Mouse (Mus musculus): Measurements from ENCODE around the gene Acad9. TPM values are rescaled to one million over a fixed set of nuclear protein-coding genes. Genes with fewer than 3 reads are reported as not detected.

Gene Acad9
- 85.2 and 86.0 TPM in 2 replicates for polyA plus RNA-seq (2014; fragmentation: Nextera tagmentation; extraction: Ambion mirVana)

DNA sequence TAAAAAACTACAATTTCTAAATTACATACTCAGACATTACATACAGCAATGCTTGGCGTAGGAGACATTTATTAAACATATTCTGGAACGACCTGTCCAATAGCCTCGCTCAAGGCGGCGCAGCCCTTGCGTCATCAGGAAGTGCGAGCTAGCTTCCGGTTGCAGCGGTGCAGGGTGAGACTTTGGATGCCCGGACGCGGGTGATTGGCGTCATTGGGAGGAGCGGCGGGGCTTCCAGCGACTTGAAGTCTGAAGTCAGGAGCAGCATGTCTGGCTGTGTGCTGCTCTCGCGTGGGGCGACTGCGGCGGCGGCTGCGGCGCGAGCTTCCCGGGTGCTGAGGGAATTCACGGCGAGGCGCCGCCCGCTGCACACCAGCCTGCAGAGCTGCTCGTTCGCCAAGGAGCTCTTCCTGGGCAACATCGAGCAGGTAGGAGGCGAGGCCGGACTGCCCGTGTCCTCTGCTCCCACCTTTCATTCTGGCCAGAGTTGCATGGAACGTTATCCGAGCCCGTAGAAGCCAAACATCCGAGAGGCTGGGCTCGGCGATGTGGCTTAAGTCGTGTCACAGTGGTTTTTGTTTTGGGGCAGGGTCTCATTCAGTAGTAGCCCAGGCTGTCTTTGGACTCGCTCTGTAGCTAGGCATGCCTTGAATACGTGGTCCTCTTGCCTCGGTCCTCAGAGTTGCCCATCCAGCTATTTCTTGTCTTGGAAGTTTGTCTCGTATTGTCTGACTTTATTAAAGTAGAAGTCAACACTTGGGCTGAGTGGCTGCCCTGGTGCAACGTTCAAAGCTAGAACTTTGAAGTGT lies at the start of gene Acad9:
Gene Acad9 (plus strand): TSS at position 137 of the 809 bp plus-strand sequence.
- Histone ChIP-seq H3K36me3 (ENCODE audit: control insufficient read depth, insufficient read depth, low read length) (peaks cover 15% of the 10 kb centered on the region), H3K4me1 (ENCODE audit: control insufficient read depth, insufficient read depth, low read length) (peaks cover 14% of the 10 kb centered on the region), H3K4me3 (ENCODE audit: low read depth, low read length) (peak within 1 kb of the TSS; percentile 92), H3K9me3 (ENCODE audit: control insufficient read depth, low read length) (no peaks in the 10 kb centered on the region), H3K27me3 (replicated peaks; ENCODE audit: control insufficient read depth, insufficient read depth, low read length) (0 out of 2 replicates have a peak, but pooled peaks cover 10% of the 10 kb centered on the region), H3K9ac (ENCODE audit: low read depth, low read length) (peak within 1 kb of the TSS; percentile 87), H3K27ac (replicated peaks; ENCODE audit: low read depth, low read length) (peak within 1 kb of the TSS; percentile 83), H3K4me2 (ENCODE audit: low read depth, low read length) (peak within 1 kb of the TSS; percentile 76)
- peak; percentile 99 for ATAC-seq (ENCODE audit: low read depth)
- WGBS: under 1% methylated on average over 42 of the region's 49 CpGs
- peak; percentile 98 for DNase-seq (ENCODE audit: low spot score)

DNA sequence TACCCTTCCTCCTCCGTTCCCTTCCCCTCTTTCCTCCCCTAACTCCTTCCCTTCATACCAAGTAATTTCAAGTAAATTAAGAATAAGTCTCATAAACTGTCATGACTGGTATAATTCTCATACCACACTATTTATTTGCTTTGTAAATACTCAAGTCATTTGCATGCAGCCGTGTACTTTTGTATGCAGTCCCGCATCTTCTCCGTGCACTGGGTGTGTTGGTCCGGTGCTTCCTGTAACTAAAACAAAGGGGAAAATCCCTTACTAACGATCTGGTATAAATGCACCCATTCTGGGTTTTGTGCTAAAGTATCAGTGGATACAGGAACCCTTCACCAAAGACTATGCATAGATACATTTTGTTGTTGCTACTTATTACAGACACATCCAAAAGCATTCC lies 40.0 kb upstream of the Acad9 start:
- H3K27me3 ChIP-seq (replicated peaks; ENCODE audit: control insufficient read depth, insufficient read depth, low read length): no peaks in the 10 kb centered on the region
- no peak overlapping the region for H3K4me2 ChIP-seq (ENCODE audit: low read depth, low read length)
- 84% methylated on average over 6 of the region's 6 CpGs for WGBS
- no peaks in the 10 kb centered on the region for H3K9me3 ChIP-seq (ENCODE audit: control insufficient read depth, low read length)
- no peak for DNase-seq (ENCODE audit: low spot score)
- ATAC-seq (ENCODE audit: low read depth): no peak
- H3K4me1 ChIP-seq (ENCODE audit: control insufficient read depth, insufficient read depth, low read length): no peaks in the 10 kb centered on the region
- H3K4me3 ChIP-seq (ENCODE audit: low read depth, low read length): no peak overlapping the region
- no peak overlapping the region for H3K27ac ChIP-seq (replicated peaks; ENCODE audit: low read depth, low read length)
- H3K9ac ChIP-seq (ENCODE audit: low read depth, low read length): no peak overlapping the region
- H3K36me3 ChIP-seq (ENCODE audit: control insufficient read depth, insufficient read depth, low read length): no peaks in the 10 kb centered on the region

DNA sequence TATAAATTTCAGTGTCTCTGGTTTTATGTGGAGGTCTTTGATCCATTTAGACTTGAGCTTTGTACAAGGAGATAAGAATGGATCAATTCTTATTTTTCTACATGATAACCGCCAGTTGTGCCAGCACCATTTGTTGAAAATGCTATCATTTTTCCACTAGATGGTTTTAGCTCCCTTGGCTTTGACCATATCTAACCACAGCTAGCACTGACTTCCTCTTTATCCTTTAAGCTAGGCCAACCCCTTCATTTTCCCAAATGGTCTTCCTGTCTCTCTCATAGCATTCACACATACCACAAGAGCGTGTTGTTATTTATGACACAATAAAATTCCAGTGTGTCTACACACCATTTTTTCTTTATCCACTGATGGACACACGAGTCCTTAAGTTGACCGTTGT lies 35.8 kb upstream of the Acad9 start:
- DNase-seq (ENCODE audit: low spot score) (no peak), ATAC-seq (ENCODE audit: low read depth) (no peak)
- Histone ChIP-seq H3K36me3 (ENCODE audit: control insufficient read depth, insufficient read depth, low read length) (no peaks in the 10 kb centered on the region), H3K27me3 (replicated peaks; ENCODE audit: control insufficient read depth, insufficient read depth, low read length) (no peaks in the 10 kb centered on the region), H3K27ac (replicated peaks; ENCODE audit: low read depth, low read length) (no peak overlapping the region), H3K4me3 (ENCODE audit: low read depth, low read length) (no peak overlapping the region), H3K4me1 (ENCODE audit: control insufficient read depth, insufficient read depth, low read length) (no peaks in the 10 kb centered on the region), H3K4me2 (ENCODE audit: low read depth, low read length) (no peak overlapping the region), H3K9me3 (ENCODE audit: control insufficient read depth, low read length) (no peaks in the 10 kb centered on the region), H3K9ac (ENCODE audit: low read depth, low read length) (no peak overlapping the region)
- WGBS: 90% methylated on average over 4 of the region's 4 CpGs

DNA sequence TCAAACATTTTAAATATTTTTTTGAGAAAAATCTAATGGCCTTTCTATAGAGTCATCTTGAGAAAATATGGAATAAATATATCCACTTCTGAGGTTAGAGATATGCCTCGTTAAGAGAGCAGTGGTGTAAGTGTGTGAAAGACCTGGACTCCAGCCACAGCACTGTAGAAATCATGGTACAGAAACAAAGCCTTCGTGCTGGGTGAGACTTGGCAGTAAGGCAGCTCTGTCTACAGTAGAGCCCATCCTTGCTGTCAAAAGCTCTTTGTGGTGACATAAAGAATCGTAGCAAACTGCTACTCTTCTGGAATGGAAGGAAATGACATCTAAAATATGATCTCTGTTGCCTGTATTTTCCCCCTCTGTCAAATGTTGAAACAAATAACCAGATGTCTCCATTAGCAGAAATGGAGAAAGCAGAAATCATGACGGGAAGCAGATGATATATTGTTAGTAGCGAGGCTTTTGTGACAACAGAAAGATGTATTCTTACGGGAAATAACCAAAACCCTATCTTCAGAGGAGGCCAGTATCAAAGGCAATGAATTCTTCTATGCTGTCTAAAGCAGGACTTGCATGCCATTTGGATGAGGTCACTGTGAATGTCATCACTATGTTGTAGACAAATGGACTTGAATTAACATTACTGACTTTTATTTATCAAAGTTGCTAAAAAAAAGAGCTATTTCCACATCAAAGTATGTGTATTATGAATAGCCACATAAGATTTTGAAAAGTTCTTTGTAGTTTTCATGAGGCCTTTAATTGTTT lies 33.9 kb upstream of the Acad9 start:
- Histone ChIP-seq H3K9me3 (ENCODE audit: control insufficient read depth, low read length) (no peaks in the 10 kb centered on the region), H3K9ac (ENCODE audit: low read depth, low read length) (no peak overlapping the region), H3K27ac (replicated peaks; ENCODE audit: low read depth, low read length) (no peak overlapping the region), H3K4me2 (ENCODE audit: low read depth, low read length) (no peak overlapping the region), H3K27me3 (replicated peaks; ENCODE audit: control insufficient read depth, insufficient read depth, low read length) (no peaks in the 10 kb centered on the region), H3K36me3 (ENCODE audit: control insufficient read depth, insufficient read depth, low read length) (no peaks in the 10 kb centered on the region), H3K4me1 (ENCODE audit: control insufficient read depth, insufficient read depth, low read length) (no peaks in the 10 kb centered on the region), H3K4me3 (ENCODE audit: low read depth, low read length) (no peak overlapping the region)
- 59% methylated on average over 6 of the region's 6 CpGs for WGBS
- ATAC-seq (ENCODE audit: low read depth): no peak
- DNase-seq (ENCODE audit: low spot score): peak; percentile 5

DNA sequence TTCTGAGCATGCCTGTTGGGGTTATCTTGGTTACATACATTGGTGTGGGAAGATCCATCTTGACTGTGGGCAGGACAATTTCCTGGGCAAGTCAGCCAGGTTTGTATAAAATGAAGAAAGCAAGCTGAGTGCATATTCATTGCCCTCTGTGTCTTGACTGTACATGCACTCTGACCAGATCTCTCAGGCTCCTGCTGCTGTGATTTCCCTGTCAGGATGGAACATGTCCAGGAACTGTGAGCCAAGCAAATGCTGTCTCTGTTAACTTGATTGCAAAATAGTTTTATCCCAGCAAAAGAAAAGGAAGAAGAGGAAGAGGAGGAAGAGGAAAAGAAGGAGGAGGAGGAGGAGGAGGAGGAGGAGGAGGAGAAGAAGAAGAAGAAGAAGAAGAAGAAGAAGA lies 21.3 kb upstream of the Acad9 start:
- no peaks in the 10 kb centered on the region for H3K27me3 ChIP-seq (replicated peaks; ENCODE audit: control insufficient read depth, insufficient read depth, low read length)
- no peak overlapping the region for H3K27ac ChIP-seq (replicated peaks; ENCODE audit: low read depth, low read length)
- no peak overlapping the region for H3K4me2 ChIP-seq (ENCODE audit: low read depth, low read length)
- ATAC-seq (ENCODE audit: low read depth) (no peak), DNase-seq (ENCODE audit: low spot score) (no peak)
- H3K9ac ChIP-seq (ENCODE audit: low read depth, low read length): no peak overlapping the region
- no peak overlapping the region for H3K4me3 ChIP-seq (ENCODE audit: low read depth, low read length)
- H3K4me1 ChIP-seq (ENCODE audit: control insufficient read depth, insufficient read depth, low read length): no peaks in the 10 kb centered on the region
- H3K9me3 ChIP-seq (ENCODE audit: control insufficient read depth, low read length): no peaks in the 10 kb centered on the region
- no peaks in the 10 kb centered on the region for H3K36me3 ChIP-seq (ENCODE audit: control insufficient read depth, insufficient read depth, low read length)

DNA sequence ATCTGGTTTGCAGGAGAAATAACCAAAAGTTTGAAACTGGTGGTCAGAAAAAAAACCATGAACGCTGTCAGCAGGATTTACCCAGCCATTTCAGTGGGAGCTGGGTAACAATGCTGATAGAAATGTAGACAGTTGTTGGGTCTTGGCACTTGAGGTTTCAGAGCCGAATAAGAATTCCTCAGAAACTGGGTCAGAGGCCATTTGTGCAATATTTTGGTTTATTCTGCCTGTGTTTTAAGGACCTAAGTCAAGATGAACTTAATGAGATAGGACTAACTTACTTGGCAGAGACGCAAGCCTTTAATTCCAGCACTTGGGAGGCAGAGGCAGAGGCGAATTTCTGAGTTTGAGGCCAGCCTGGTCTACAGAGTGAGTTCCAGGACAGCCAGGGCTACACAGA lies 20.7 kb upstream of the Acad9 start:
- DNase-seq (ENCODE audit: low spot score): no peak
- no peak for ATAC-seq (ENCODE audit: low read depth)
- Histone ChIP-seq H3K4me1 (ENCODE audit: control insufficient read depth, insufficient read depth, low read length) (no peaks in the 10 kb centered on the region), H3K9ac (ENCODE audit: low read depth, low read length) (no peak overlapping the region), H3K27ac (replicated peaks; ENCODE audit: low read depth, low read length) (no peak overlapping the region), H3K9me3 (ENCODE audit: control insufficient read depth, low read length) (no peaks in the 10 kb centered on the region), H3K27me3 (replicated peaks; ENCODE audit: control insufficient read depth, insufficient read depth, low read length) (no peaks in the 10 kb centered on the region), H3K4me3 (ENCODE audit: low read depth, low read length) (no peak overlapping the region), H3K36me3 (ENCODE audit: control insufficient read depth, insufficient read depth, low read length) (no peaks in the 10 kb centered on the region), H3K4me2 (ENCODE audit: low read depth, low read length) (no peak overlapping the region)
- 80% methylated on average over 4 of the region's 4 CpGs for WGBS

DNA sequence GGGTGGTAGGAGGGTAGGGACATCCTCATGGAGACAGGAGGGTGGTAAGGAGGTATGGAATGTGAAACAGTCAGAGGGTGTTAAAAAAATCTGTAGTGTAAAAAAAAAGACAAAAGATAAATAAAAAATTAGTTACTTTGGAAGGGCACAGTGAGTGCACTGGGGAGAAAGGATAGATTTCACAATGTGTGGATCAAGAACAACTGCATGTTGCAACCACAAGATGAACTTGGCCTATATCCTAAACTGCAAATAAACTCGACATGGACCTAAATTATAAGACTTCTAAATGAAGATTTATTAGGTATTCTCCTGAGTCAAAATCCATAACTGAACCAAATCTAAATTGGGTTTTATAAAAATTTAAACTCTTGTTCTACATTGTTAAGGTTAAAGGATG lies 16.7 kb upstream of the Acad9 start:
- Histone ChIP-seq H3K9ac (ENCODE audit: low read depth, low read length) (no peak overlapping the region), H3K36me3 (ENCODE audit: control insufficient read depth, insufficient read depth, low read length) (no peaks in the 10 kb centered on the region), H3K4me3 (ENCODE audit: low read depth, low read length) (no peak overlapping the region), H3K9me3 (ENCODE audit: control insufficient read depth, low read length) (no peaks in the 10 kb centered on the region), H3K4me1 (ENCODE audit: control insufficient read depth, insufficient read depth, low read length) (no peaks in the 10 kb centered on the region), H3K27me3 (replicated peaks; ENCODE audit: control insufficient read depth, insufficient read depth, low read length) (no peaks in the 10 kb centered on the region), H3K4me2 (ENCODE audit: low read depth, low read length) (no peak overlapping the region), H3K27ac (replicated peaks; ENCODE audit: low read depth, low read length) (no peak overlapping the region)
- DNase-seq (ENCODE audit: low spot score) (no peak), ATAC-seq (ENCODE audit: low read depth) (no peak)
- WGBS: 69% methylated on average over 1 of the region's 1 CpGs

DNA sequence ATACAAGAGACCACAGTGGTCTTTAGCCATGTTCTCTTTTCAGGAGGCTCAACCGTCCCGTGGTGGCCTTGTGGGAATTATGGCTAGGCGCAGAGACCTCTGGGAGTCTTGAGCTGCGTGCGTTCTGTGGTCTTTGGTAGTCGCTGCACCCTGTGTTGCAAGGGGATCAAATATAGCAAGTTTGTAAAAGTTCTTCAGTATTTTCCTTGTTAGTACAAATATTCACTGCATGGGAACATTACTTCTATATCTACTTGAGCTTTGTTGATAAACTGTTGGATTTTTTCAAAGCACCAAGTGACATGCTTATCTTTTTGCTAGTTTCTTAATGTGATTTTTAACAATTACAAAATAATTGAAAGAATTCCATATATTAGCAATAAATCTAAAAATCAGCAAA lies 12.3 kb upstream of the Acad9 start, which contains the start of gene Ccdc144b:
Gene Ccdc144b (minus strand): TSS at position 101 of the 400 bp plus-strand sequence.
- ATAC-seq (ENCODE audit: low read depth) (no peak), DNase-seq (ENCODE audit: low spot score) (no peak)
- Histone ChIP-seq H3K4me1 (ENCODE audit: control insufficient read depth, insufficient read depth, low read length) (no peaks in the 10 kb centered on the region), H3K4me2 (ENCODE audit: low read depth, low read length) (no peak within 1 kb of the TSS), H3K36me3 (ENCODE audit: control insufficient read depth, insufficient read depth, low read length) (no peaks in the 10 kb centered on the region), H3K4me3 (ENCODE audit: low read depth, low read length) (no peak within 1 kb of the TSS), H3K27me3 (replicated peaks; ENCODE audit: control insufficient read depth, insufficient read depth, low read length) (no peaks in the 10 kb centered on the region), H3K9me3 (ENCODE audit: control insufficient read depth, low read length) (no peaks in the 10 kb centered on the region), H3K9ac (ENCODE audit: low read depth, low read length) (no peak within 1 kb of the TSS), H3K27ac (replicated peaks; ENCODE audit: low read depth, low read length) (no peak within 1 kb of the TSS)
- WGBS: 92% methylated on average over 6 of the region's 6 CpGs
